ENCODE assay signal across 10 mouse cellular contexts in the genomic region with DNA sequence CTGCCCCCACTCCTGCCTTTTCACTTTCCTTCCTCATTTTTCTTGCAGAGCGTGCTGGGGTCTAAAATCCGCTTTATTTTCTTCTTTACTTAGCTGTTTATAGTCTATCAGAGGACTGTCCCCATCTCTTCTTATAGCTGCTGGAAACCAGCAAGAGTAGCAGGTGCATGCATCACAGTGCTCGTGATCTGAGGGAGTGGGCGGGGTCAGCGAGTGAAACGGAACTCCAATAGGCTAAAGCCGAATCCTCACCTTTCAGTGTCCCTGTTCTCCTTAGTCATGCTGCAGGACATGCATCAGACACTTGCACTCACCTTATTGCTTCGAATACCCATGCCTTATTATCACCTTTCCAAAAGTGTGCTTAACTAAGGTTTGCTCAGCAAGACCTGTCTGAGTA.
DNase-seq lines count a peak whose midpoint lies in the region; ATAC-seq and TF ChIP-seq lines count a peak whose summit lies in the region.
"Had no signal": no experiment of that assay in that cellular context is flagged by ENCODE, and none has a peak within 500 bp of the region (broad histone marks: within the 10 kb centered on the region; RNA-seq: fewer than 3 reads in every experiment).

No protein-coding gene starts in this region.

- no peak for DNase-seq in heart, adult 9 months (ENCODE audit: low spot score in 2 of 2)
- no peak for DNase-seq in forebrain, embryonic 10.5 days (ENCODE audit: extremely low spot score, low spot score)
- no peak for DNase-seq in midbrain, embryonic 11.5 days (ENCODE audit: low spot score, missing footprints)
- no peak for DNase-seq in left cerebral cortex, postnatal 4 days
- DNase-seq in spleen, postnatal 14 days (ENCODE audit: low spot score in 2 of 2) = no peak
- DNase-seq in adrenal gland, adult (ENCODE audit: inconsistent age in 2 of 2, low spot score in 1 of 2) = no peak
- DNase-seq: layer of hippocampus, postnatal 36 days; lung, adult 2 months had no signal

- 0 out of 2 replicates have a peak, but pooled peaks cover 4% of the 10 kb centered on the region for H3K27me3 ChIP-seq in heart, embryonic 15.5 days
- H3K27me3 ChIP-seq in forebrain, embryonic 10.5 days (ENCODE audit: poor library complexity, severe bottlenecking) = peaks cover 22% of the 10 kb centered on the region
- H3K27me3 ChIP-seq in midbrain, embryonic 11.5 days (ENCODE audit: control insufficient read depth, insufficient read depth, low read length) = no peaks in the 10 kb centered on the region

- H3K9me3 ChIP-seq in heart, embryonic 15.5 days (replicated peaks) = no peaks in the 10 kb centered on the region
- H3K9me3 ChIP-seq in forebrain, embryonic 10.5 days = no peaks in the 10 kb centered on the region
- no peaks in the 10 kb centered on the region for H3K9me3 ChIP-seq in midbrain, embryonic 11.5 days (ENCODE audit: control insufficient read depth, low read length)

- H3K4me1 ChIP-seq in heart, embryonic 15.5 days (replicated peaks) = no peaks in the 10 kb centered on the region
- peaks cover 8% of the 10 kb centered on the region for H3K4me1 ChIP-seq in bone marrow macrophage, adult 2 months (ENCODE audit: control insufficient read depth, insufficient read depth, low read length)
- H3K4me1 ChIP-seq in forebrain, embryonic 10.5 days = peaks cover 29% of the 10 kb centered on the region
- H3K4me1 ChIP-seq in midbrain, embryonic 11.5 days (ENCODE audit: control insufficient read depth, insufficient read depth, low read length) = peaks cover 10% of the 10 kb centered on the region

- H3K27ac ChIP-seq in heart, embryonic 15.5 days = no peak overlapping the region
- no peak overlapping the region for H3K27ac ChIP-seq in bone marrow macrophage, adult 2 months (ENCODE audit: insufficient read depth, low read depth, low read length)
- no peak overlapping the region for H3K27ac ChIP-seq in forebrain, embryonic 10.5 days
- no peak overlapping the region for H3K27ac ChIP-seq in midbrain, embryonic 11.5 days (ENCODE audit: low read depth, low read length)

- ATAC-seq in heart, embryonic 15.5 days (replicated peaks; ENCODE audit: insufficient number of reproducible peaks, insufficient read depth, low FRiP score, low read depth) = no peak
- peak; percentile 54; the same call in 1 of the 2 replicates for ATAC-seq in midbrain, embryonic 11.5 days (ENCODE audit: low FRiP score)

- H3K36me3 ChIP-seq in heart, embryonic 15.5 days = no peaks in the 10 kb centered on the region
- no peaks in the 10 kb centered on the region for H3K36me3 ChIP-seq in forebrain, embryonic 10.5 days (replicated peaks)
- no peaks in the 10 kb centered on the region for H3K36me3 ChIP-seq in midbrain, embryonic 11.5 days (ENCODE audit: control insufficient read depth, insufficient read depth, low read length)

- H3K9ac ChIP-seq in heart, embryonic 15.5 days = no peak overlapping the region
- no peak overlapping the region for H3K9ac ChIP-seq in midbrain, embryonic 11.5 days (ENCODE audit: low read length)

- TF ChIP-seq CTCF in bone marrow macrophage, adult 2 months (IDR thresholded peaks at IDR 0.05; ENCODE audit: low read depth, low read length) = no peak

- intact Hi-C loops in left cerebral cortex, postnatal 4 days (cut with DNase I) = no loop called here

- 7% methylated on average over 8 of the region's 8 CpGs for WGBS in heart, embryonic 15.5 days
- WGBS in forebrain, embryonic 10.5 days = 5% methylated on average over 8 of the region's 8 CpGs
- WGBS in midbrain, embryonic 11.5 days = 6% methylated on average over 8 of the region's 8 CpGs

- no peak overlapping the region for H3K4me3 ChIP-seq in heart, embryonic 15.5 days
- H3K4me3 ChIP-seq in bone marrow macrophage, adult 2 months (ENCODE audit: insufficient read depth, low read length) = peak overlapping the region; percentile 37
- peak overlapping the region; percentile 8; the same call in 1 of the 2 replicates for H3K4me3 ChIP-seq in forebrain, embryonic 10.5 days
- H3K4me3 ChIP-seq in midbrain, embryonic 11.5 days (ENCODE audit: low read depth, low read length) = no peak overlapping the region

- TF ChIP-seq POLR2A in bone marrow macrophage, adult 2 months (IDR thresholded peaks at IDR 0.05; ENCODE audit: borderline replicate concordance, low read depth, low read length) = no peak

- H3K4me2 ChIP-seq in heart, embryonic 15.5 days = 0 out of 2 replicates have a peak overlapping the region, but pooled peaks have one; percentile 16
- H3K4me2 ChIP-seq in midbrain, embryonic 11.5 days = peak overlapping the region; percentile 16

Comparison
In these comparisons a context has a peak if more than half of its experiments do, and no peak if none do; other contexts are left out.
1. H3K4me3 ChIP-seq: peak in bone marrow macrophage, adult 2 months (single experiment) and forebrain, embryonic 10.5 days (single experiment); none in heart, embryonic 15.5 days (single experiment) and midbrain, embryonic 11.5 days (single experiment).